Mouse (Mus musculus): Measurements from ENCODE around the gene Pcdh7.
"Not testable (repeated sequence)": the region's sequence is repeated elsewhere in the genome, so short reads cannot be mapped to it uniquely, and the experiment has no call there.

Gene Pcdh7

GRCm38 (mm10) chr5:58117896-58118295, 400.1 kb downstream of the Pcdh7 start:
- no peak for DNase-seq (ENCODE audit: low spot score in 2 of 2)

- DNase-seq (ENCODE audit: low spot score in 2 of 2), result no peak
These were observed 401.3 kb downstream of the Pcdh7 start for GRCm38 (mm10) chr5:58118930-58119611.

GRCm38 (mm10) chr5:58143897-58144296, 426.1 kb downstream of the Pcdh7 start:
- DNase-seq (ENCODE audit: low spot score in 2 of 2), result no peak

- DNase-seq (ENCODE audit: low spot score in 2 of 2), result no peak
These were observed 436.2 kb downstream of the Pcdh7 start for GRCm38 (mm10) chr5:58153966-58154365.

- no peak for DNase-seq (ENCODE audit: low spot score in 2 of 2)
These were observed 454.5 kb downstream of the Pcdh7 start for GRCm38 (mm10) chr5:58172218-58172617.

- not testable (repeated sequence) for DNase-seq (ENCODE audit: low spot score in 2 of 2)
These were observed 456.6 kb downstream of the Pcdh7 start for GRCm38 (mm10) chr5:58174335-58174734.

GRCm38 (mm10) chr5:58175532-58175931, 457.8 kb downstream of the Pcdh7 start:
- DNase-seq (ENCODE audit: low spot score in 2 of 2), result no peak

Data from right cerebral cortex, postnatal 10 days (tissue).